Mouse (Mus musculus): Measurements from ENCODE around the gene Hcar1. TPM values are rescaled to one million over a fixed set of nuclear protein-coding genes. Genes with fewer than 3 reads are reported as not detected.

The Hcar1 gene
- total RNA-seq, 2 experiments from 2014 or later, result 1.0 to 1.4 TPM

- DNase-seq (ENCODE audit: low spot score in 2 of 2), result no peak
- intact Hi-C loops (cut with DNase I), result no loop called here
Observed at GRCm38 (mm10) chr5:123866457-123866856, 13.4 kb downstream of the Hcar1 start.

DNA sequence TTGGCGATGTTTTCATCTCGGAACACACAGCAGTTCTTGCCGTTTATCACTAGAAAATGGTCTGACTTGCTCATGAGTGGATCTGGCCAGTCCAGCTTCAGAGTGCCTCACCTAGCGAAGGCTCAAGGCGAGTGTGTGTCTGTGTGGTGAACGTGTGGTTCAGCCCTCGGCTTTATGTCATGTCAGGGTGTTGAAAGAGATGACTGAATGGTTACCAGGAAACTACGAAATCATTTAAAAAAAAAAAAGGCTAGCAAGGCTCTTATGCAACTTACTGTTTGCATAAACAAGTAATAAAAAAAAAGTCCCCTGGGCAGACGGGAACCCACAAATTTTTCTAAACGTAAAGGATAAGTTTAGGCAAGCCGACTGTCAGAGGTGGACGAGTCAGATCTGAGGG, 14.5 kb downstream of the Hcar1 start, which contains the start of gene Hcar2:
Hcar2 (minus strand) TSS at position 135 of the 400 bp plus-strand sequence.
- intact Hi-C loops (cut with DNase I), result no loop called here
- no peak for DNase-seq (ENCODE audit: low spot score in 2 of 2)

DNA sequence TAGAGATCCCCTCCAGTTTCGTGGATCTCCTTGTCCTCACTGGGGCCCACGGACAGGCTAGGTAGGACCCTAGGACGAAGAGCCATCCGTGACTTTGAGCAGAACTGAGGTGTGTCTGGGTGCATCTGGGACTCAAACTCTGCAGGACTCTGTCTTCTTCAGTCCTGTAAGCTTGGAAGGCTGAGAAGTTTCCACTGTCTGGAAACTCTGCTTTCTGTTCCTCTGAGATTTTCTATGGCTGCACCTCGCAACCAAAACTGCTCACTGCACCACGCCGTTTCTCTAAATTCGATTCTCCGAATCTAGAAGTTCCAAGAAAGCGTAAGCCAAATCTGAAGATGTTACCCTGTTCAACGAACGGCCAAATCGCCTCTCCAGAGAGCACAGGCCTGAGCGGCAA, 15.9 kb downstream of the Hcar1 start:
- intact Hi-C loops (cut with DNase I), result no loop called here
- no peak for DNase-seq (ENCODE audit: low spot score in 2 of 2)

DNA sequence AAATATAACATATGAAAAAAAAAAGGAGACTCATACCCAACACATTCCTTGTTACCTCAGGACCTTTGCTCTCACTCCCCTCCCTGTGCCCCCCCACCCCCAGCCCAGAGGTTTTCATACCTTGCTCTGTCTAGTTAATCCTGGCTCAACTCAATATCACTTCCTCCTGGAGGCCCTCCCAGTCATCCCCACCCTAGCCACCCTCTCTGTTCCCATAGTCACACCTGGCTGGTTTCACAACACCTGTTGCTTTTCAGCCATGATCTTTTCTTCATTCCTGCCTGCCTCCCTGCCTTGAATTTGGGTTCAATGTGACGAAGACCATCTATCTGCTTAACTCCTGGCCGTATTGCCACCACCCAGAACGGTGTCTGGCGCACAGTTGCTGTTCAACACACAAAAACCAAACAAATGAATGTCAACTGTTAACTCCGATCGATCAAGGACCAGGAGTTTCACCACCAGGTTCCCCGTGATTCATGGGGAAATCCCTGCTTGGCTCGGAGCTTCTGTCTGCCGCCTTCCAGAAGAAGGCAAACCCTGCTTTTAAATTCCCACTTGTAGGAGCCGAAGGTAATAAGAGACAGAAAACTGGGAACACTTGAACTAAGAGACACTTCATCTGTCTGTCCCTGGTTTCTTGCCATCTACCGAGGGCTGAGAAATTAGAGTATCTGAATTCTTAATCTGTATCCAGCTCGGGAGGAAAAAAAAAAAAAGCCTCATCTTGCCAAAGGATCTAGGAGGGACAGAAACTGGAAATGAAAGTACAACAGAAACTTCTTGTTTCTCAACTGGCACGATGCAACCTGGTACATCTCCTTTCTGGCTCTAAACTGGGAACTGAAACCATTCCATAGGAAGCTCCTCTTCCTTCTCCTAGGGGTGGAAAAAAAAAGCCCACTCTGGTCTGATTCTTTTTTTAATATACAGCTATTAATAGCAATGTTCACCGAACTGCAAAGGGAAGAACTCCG, 17.2 kb downstream of the Hcar1 start:
- DNase-seq (ENCODE audit: low spot score in 2 of 2), result no peak
- intact Hi-C loops (cut with DNase I), result no loop called here

- intact Hi-C loops (cut with DNase I), result no loop called here
- no peak for DNase-seq (ENCODE audit: low spot score in 2 of 2)
Observed at GRCm38 (mm10) chr5:123858798-123859197, 21.0 kb downstream of the Hcar1 start.

- no peak for DNase-seq (ENCODE audit: low spot score in 2 of 2)
- intact Hi-C loops (cut with DNase I), result no loop called here
Observed at GRCm38 (mm10) chr5:123854511-123854910, 25.3 kb downstream of the Hcar1 start.

DNA sequence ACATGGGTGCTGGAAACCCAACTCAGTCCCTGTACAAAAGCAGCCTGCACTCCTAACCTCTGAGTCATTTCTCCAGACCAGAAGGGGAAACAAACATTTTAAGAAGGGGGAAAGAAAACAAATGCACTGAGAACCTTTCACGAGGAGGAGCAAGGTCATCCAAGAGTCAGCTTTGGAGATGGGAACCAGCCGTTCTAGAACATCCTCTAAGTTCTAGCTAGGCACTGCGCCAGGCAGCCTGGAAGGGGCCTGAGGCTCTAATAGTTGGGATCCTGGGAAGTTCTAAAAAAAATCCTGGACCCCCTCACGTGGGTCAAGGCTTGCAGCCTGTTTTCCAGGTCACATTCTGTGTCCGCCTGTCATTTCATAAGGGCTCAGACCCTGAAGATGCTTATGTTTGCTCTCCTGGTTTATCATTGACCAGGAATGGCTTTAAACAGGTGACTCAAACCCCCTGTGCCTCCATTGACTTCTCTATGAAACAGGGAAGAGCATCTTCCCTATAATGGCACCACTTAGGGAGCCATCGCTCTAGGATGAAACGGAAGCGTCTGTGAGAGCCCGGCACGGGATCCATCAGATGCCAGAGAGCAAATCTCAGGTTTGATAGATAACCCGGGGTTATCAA, 25.8 kb downstream of the Hcar1 start:
- intact Hi-C loops (cut with DNase I), result no loop called here

DNA sequence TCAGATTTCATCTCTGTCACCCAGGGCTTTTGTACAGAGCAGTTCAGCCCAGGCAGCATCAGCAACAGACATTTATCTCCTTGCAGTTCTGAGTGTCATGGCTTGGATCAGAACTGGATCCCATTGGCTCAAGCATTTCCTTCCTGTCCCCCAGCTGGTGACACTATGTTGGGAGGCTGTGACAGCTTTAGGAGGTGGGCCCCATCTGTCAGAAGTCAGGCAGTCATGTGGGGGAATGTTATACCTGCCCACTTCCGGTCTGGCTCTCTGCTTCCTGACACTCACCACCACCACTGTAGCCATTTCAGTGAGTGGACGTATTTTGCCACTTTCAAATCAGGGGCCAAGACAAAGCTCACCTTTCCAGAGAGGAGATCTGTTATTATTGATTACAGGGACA, 28.4 kb downstream of the Hcar1 start:
- DNase-seq (ENCODE audit: low spot score in 2 of 2), result no peak
- intact Hi-C loops (cut with DNase I), result no loop called here

More for the DNA sequence above, 25.8 kb downstream of the Hcar1 start:
- no peak for DNase-seq (ENCODE audit: low spot score in 2 of 2)

DNA sequence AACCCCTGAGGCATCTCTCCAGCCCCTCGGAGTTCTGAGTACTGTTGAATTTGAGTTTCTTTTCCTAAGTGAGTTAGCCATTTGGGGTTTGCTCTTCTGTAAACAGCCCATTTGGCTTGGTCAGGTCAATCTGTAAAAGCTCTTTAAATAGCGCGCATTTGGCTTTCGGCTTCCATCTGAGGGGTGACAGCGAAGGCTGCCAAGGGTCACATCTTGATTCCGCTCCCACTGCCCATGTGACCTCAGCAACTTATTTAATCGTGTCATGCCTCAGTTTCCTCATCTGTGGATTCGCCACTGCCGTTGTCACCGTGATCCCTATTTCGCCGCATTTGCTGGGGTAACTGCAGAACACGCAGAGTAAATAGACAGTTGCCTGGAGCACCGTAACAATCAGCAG, 35.5 kb downstream of the Hcar1 start:
- intact Hi-C loops (cut with DNase I), result no loop called here
- DNase-seq (ENCODE audit: low spot score in 2 of 2), result no peak

- intact Hi-C loops (cut with DNase I), result no loop called here
- no peak for DNase-seq (ENCODE audit: low spot score in 2 of 2)
Observed at GRCm38 (mm10) chr5:123843816-123844215, 36.0 kb downstream of the Hcar1 start.

GRCm38 (mm10) chr5:123842935-123843282, 36.9 kb downstream of the Hcar1 start:
- intact Hi-C loops (cut with DNase I), result no loop called here
- no peak for DNase-seq (ENCODE audit: low spot score in 2 of 2)

DNA sequence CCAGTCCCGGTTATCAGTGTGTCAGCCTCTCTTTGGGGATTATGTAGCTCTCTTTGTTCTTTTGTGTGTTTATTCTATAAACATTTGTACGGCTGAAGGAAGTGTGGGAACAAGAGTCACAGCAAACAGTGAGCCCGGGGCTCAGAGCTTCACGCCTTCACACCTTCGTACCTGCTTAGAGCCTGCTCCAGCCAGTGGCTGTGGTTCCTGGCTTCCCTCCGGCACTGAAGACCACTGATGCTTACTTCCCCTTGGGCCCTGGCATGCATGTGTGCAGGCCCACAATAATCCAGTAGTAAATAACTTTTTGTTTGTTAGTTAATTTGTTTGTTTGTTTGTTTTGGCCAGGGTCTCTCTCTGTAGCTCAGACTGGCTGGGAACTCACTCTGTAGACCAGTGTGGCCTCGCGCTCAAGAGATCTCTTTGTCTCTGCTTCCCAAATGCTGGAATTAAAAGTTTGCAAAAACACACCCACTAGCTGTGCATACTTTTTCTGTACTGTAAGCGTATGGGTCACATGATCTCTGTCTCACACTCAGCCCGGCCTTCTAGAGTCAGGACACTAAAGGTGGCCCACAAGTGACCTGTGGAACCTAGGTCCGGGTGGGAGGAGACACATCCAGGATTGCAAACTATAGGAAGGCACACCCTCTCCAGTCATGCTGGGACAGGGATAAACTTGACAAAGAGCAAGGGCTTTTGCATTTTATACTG, 37.4 kb downstream of the Hcar1 start:
- no peak for DNase-seq (ENCODE audit: low spot score in 2 of 2)
- intact Hi-C loops (cut with DNase I), result no loop called here

- intact Hi-C loops (cut with DNase I), result no loop called here
- DNase-seq (ENCODE audit: low spot score in 2 of 2), result no peak
Observed at GRCm38 (mm10) chr5:123837371-123837770, 42.4 kb downstream of the Hcar1 start.

DNA sequence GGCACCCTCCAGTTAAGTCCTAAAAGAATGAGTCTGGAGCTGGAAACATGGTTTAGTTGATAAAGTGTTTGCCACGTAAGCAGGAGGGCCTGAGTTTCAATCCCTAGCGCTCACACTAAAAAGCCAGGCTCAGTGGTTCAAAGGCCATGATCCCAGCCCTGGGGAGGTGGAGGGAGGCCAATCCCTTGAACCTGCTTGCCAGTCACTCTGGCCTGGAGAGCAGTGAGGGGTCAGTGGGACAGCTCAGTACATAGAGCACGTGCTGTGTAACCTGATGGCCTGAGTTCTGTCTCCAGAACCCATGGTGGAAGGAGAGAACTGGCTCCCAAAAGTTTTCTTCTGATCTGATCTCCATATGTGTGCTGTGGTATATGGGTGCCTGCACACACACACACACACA, 45.0 kb downstream of the Hcar1 start:
- no peak for DNase-seq (ENCODE audit: low spot score in 2 of 2)
- intact Hi-C loops (cut with DNase I), result no loop called here

DNA sequence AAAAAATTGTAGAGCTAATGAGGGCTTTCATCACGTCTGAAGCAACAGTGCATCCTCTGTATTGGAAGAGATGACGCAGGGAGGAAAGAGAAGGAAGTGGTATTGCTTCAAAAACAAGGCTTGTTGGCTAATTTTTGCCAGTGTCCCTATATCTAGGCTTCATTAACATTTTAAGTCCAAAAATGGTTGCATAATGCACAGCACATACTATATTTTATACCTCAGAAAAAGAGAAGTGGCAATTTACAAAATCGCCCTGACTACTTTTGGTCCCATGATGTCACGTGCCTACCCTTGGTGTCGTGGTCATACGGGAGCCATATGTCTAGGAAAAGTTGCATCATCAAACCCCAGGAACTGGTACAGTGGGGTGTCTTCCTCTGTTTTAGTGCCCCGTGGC, 47.5 kb downstream of the Hcar1 start:
- intact Hi-C loops (cut with DNase I), result no loop called here
- no peak for DNase-seq (ENCODE audit: low spot score in 2 of 2)

- intact Hi-C loops (cut with DNase I), result loop anchor here (2.0 to 5.0 kb wide), 2 partner anchors 79 to 170 kb away; partner anchors contain the start of gene Denr
- no peak for DNase-seq (ENCODE audit: low spot score in 2 of 2)
Observed at GRCm38 (mm10) chr5:123827659-123828091, 52.1 kb downstream of the Hcar1 start.
